Mouse (Mus musculus) thymus, adult 2 months (tissue): ENCODE measurements around the gene Cyp3a13. TPM values are rescaled to one million over a fixed set of nuclear protein-coding genes. Genes with fewer than 3 reads are reported as not detected.
"Not testable (repeated sequence)": the region's sequence is repeated elsewhere in the genome, so short reads cannot be mapped to it uniquely, and the experiment has no call there.

Experiments
- DNase-seq: peaks from one replicate; pipeline ENCODE4 v3.0.0; 2021
- H3K27ac ChIP-seq: fragments of 200-500 bp; 2 replicates; pipeline ENCODE4 v1.5.1; 2012; ENCODE audit warnings: low read length, control low read depth; ENCODE audit not compliant: control insufficient read depth, insufficient read depth
- H3K27me3 ChIP-seq: fragments of 200-500 bp; 2 replicates; pipeline ENCODE4 v1.6.1; 2012; ENCODE audit warnings: mild to moderate bottlenecking, low read length, moderate library complexity, mixed read lengths; ENCODE audit not compliant: control insufficient read depth, insufficient read depth
- H3K36me3 ChIP-seq: fragments of 200-500 bp; 2 replicates; pipeline ENCODE4 v1.6.1; 2012; ENCODE audit warnings: mild to moderate bottlenecking, low read length, moderate library complexity; ENCODE audit not compliant: control insufficient read depth, insufficient read depth
- H3K4me1 ChIP-seq: fragments of 200-500 bp; replicated peaks from 2 replicates; pipeline ENCODE4 v1.6.1; 2012; ENCODE audit warnings: low read length; ENCODE audit not compliant: control insufficient read depth, insufficient read depth
- H3K4me3 ChIP-seq: fragments of 200-500 bp; 2 replicates; pipeline ENCODE4 v1.5.1; 2012; ENCODE audit warnings: mild to moderate bottlenecking, low read length, control low read depth, moderate library complexity; ENCODE audit not compliant: control insufficient read depth, insufficient read depth
- CTCF ChIP-seq: fragments of 200-500 bp; IDR thresholded peaks from 2 replicates; pipeline ENCODE4 v1.5.1; 2012; ENCODE audit warnings: mild to moderate bottlenecking, control low read depth, low read length, moderate library complexity, borderline replicate concordance; ENCODE audit not compliant: control insufficient read depth, poor library complexity, insufficient read depth; ENCODE audit errors: extremely low read depth
- POLR2A ChIP-seq: fragments of 200-500 bp; IDR thresholded peaks from 2 replicates; pipeline ENCODE4 v1.6.1; 2012; ENCODE audit warnings: mild to moderate bottlenecking, low read length, control low read depth, moderate library complexity; ENCODE audit not compliant: control insufficient read depth, poor library complexity, insufficient read depth; ENCODE audit errors: extremely low read depth
- WGBS: fragments of 180-500 bp; shearing (Covaris S2); methylation state at CpG from one replicate; pipeline ENCODE4 v1.1.7; 2018; 5-methylcytosine and 5-hydroxymethylcytosine counted together
- polyA plus RNA-seq: library from polyadenylated mRNA; depleted of rRNA; stranded (reverse); fragments of >200 nt; gene quantifications from 2 replicates; pipeline ENCODE4 v1.2.3, GENCODE M21; 2012

The Cyp3a13 gene
- polyA plus RNA-seq, 1 experiment = 0.26 TPM

- no peaks in the 10 kb centered on the region for H3K27me3 ChIP-seq
- TF ChIP-seq POLR2A = no peak
- no peak for TF ChIP-seq CTCF
- H3K27ac ChIP-seq = no peak overlapping the region
- no peak overlapping the region for H3K4me3 ChIP-seq
- no peak for DNase-seq
- no peaks in the 10 kb centered on the region for H3K36me3 ChIP-seq
- WGBS = 81% methylated on average over 4 of the region's 4 CpGs
- H3K4me1 ChIP-seq = no peaks in the 10 kb centered on the region
Observed at GRCm38 (mm10) chr5:137940948-137941347, 19.5 kb upstream of the Cyp3a13 start.

GRCm38 (mm10) chr5:137937238-137937637 is 15.8 kb upstream of the Cyp3a13 start:
- H3K27me3 ChIP-seq = no peaks in the 10 kb centered on the region
- H3K27ac ChIP-seq = no peak overlapping the region
- H3K4me3 ChIP-seq = no peak overlapping the region
- TF ChIP-seq CTCF = no peak
- no peak for TF ChIP-seq POLR2A
- no peaks in the 10 kb centered on the region for H3K36me3 ChIP-seq
- H3K4me1 ChIP-seq = no peaks in the 10 kb centered on the region
- DNase-seq = no peak
- 66% methylated on average over 4 of the region's 4 CpGs for WGBS

- TF ChIP-seq CTCF (no peak), POLR2A (no peak)
- H3K36me3 ChIP-seq = no peaks in the 10 kb centered on the region
- no peak for DNase-seq
- no peak overlapping the region for H3K4me3 ChIP-seq
- no peak overlapping the region for H3K27ac ChIP-seq
- no peaks in the 10 kb centered on the region for H3K27me3 ChIP-seq
- H3K4me1 ChIP-seq = no peaks in the 10 kb centered on the region
- 96% methylated on average over 2 of the region's 2 CpGs for WGBS
Observed at GRCm38 (mm10) chr5:137936486-137936885, 15.1 kb upstream of the Cyp3a13 start.

- WGBS = 92% methylated on average over 2 of the region's 2 CpGs
- not testable (repeated sequence) for H3K36me3 ChIP-seq, DNase-seq, H3K4me1 ChIP-seq, H3K4me3 ChIP-seq, H3K27me3 ChIP-seq, H3K27ac ChIP-seq
Observed at GRCm38 (mm10) chr5:137933934-137934333, 12.5 kb upstream of the Cyp3a13 start.

GRCm38 (mm10) chr5:137928439-137928838 is 7.0 kb upstream of the Cyp3a13 start:
- Histone ChIP-seq H3K27ac (no peak overlapping the region), H3K27me3 (no peaks in the 10 kb centered on the region), H3K4me1 (no peaks in the 10 kb centered on the region), H3K4me3 (no peak overlapping the region), H3K36me3 (no peaks in the 10 kb centered on the region)
- DNase-seq = no peak
- TF ChIP-seq POLR2A (no peak), CTCF (no peak)
- WGBS = 88% methylated on average over 11 of the region's 11 CpGs

GRCm38 (mm10) chr5:137922171-137922570 is 752 bp upstream of the Cyp3a13 start:
- H3K27ac ChIP-seq = no peak overlapping the region
- no peaks in the 10 kb centered on the region for H3K36me3 ChIP-seq
- TF ChIP-seq CTCF (no peak), POLR2A (no peak)
- H3K4me1 ChIP-seq = no peaks in the 10 kb centered on the region
- DNase-seq = no peak
- no peak overlapping the region for H3K4me3 ChIP-seq
- no peaks in the 10 kb centered on the region for H3K27me3 ChIP-seq

GRCm38 (mm10) chr5:137915550-137915949 is 5.9 kb downstream of the Cyp3a13 start:
- Histone ChIP-seq H3K4me1 (no peaks in the 10 kb centered on the region), H3K27me3 (no peaks in the 10 kb centered on the region), H3K4me3 (no peak overlapping the region), H3K27ac (no peak overlapping the region), H3K36me3 (no peaks in the 10 kb centered on the region)
- DNase-seq = no peak
- WGBS = 78% methylated on average over 6 of the region's 6 CpGs
- no peak for TF ChIP-seq CTCF
- TF ChIP-seq POLR2A = no peak

- DNase-seq = no peak
- H3K27ac ChIP-seq = no peak overlapping the region
- H3K4me3 ChIP-seq = no peak overlapping the region
- no peaks in the 10 kb centered on the region for H3K4me1 ChIP-seq
- H3K36me3 ChIP-seq = no peaks in the 10 kb centered on the region
- TF ChIP-seq CTCF (no peak), POLR2A (no peak)
- no peaks in the 10 kb centered on the region for H3K27me3 ChIP-seq
Observed at GRCm38 (mm10) chr5:137914508-137914907, 6.9 kb downstream of the Cyp3a13 start.
